Mouse (Mus musculus): ENCODE data around the gene C3. TPM values are rescaled to one million over a fixed set of nuclear protein-coding genes. Genes with fewer than 3 reads are reported as not detected.

Gene C3
- polyA plus RNA-seq, 1 experiment from 2014 or later: 20.2 TPM

DNA sequence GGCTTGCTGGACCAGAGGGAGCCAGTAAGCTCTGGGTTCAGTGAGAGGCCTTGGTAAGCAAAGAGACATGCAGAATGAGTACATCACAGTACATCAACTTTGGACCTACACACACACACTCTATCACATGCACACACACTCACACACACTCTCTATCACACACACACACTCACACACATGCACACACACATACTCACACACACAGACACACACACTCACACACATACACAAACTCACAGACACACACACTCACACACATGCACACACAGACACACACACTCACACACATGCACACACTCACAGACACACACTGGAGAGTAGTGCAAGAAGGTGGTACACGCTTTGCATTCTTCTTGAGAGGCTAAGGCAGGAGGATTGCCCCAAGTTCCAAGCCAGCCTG, 4.3 kb upstream of the C3 start:
- Histone ChIP-seq H3K4me2 (no peak overlapping the region), H3K36me3 (peaks cover 13% of the 10 kb centered on the region), H3K9ac (no peak overlapping the region), H3K4me3 (replicated peaks) (no peak overlapping the region), H3K27me3 (replicated peaks) (no peaks in the 10 kb centered on the region), H3K27ac (0 out of 2 replicates have a peak overlapping the region, but pooled peaks have one; percentile 3), H3K9me3 (no peaks in the 10 kb centered on the region), H3K4me1 (peaks cover 4% of the 10 kb centered on the region; the same call in 1 of the 2 replicates)
- WGBS: 82% methylated on average over 1 of the region's 1 CpGs
- ATAC-seq (ENCODE audit: insufficient read depth, low FRiP score, low read depth): no peak

DNA sequence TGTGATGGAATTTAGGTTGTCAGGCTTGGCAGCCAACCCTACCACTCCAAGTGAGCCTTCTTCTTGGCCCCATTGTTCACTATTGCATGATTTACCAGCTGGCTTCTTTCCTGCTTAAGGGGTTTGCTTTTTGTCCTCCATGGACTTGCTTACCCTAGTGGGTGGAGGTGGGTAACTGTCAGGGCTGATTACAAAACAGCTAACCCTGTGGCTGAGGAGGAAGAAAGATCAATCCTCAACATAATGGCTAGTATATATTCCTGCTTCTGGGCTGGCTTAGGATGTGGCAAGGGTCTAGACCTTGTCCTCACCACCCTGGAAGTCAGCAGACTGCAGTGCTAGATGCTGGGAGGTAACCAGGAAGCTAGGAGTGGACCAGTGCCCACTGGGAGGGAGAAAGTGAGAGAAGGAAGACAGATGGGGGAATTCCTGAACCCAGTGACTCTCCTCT, 3.4 kb upstream of the C3 start:
- no peak overlapping the region for H3K4me3 ChIP-seq (replicated peaks)
- ATAC-seq (ENCODE audit: insufficient read depth, low FRiP score, low read depth): no peak
- no peak overlapping the region for H3K4me2 ChIP-seq
- H3K27me3 ChIP-seq (replicated peaks): no peaks in the 10 kb centered on the region
- H3K27ac ChIP-seq: 0 out of 2 replicates have a peak overlapping the region, but pooled peaks have one; percentile 31
- H3K9me3 ChIP-seq: no peaks in the 10 kb centered on the region
- H3K9ac ChIP-seq: no peak overlapping the region
- H3K36me3 ChIP-seq: peaks cover 13% of the 10 kb centered on the region
- H3K4me1 ChIP-seq: peaks cover 4% of the 10 kb centered on the region; the same call in 1 of the 2 replicates

DNA sequence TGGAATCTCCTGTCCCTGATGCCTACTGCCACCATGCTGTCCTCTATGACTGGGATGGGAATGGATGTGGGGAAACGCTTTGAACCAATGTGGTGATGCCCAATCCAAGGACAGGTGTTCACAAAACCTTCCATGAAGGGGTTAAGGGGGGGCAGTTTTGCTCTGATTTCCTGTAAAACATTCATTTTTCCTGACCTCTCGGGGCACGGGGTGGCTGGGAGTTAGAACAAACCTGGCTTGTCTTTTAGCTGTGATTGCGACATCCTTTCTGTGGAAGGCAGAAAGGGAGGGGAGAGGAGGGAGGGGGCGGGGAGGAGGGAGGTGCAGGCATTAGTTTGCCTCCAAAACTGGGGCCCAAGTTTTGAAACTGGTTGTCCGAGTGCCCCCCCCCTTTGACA, 2.8 kb upstream of the C3 start:
- Histone ChIP-seq H3K27ac (no peak overlapping the region), H3K4me1 (peaks cover 4% of the 10 kb centered on the region; the same call in 1 of the 2 replicates), H3K9me3 (no peaks in the 10 kb centered on the region), H3K9ac (no peak overlapping the region), H3K27me3 (replicated peaks) (no peaks in the 10 kb centered on the region), H3K36me3 (peaks cover 12% of the 10 kb centered on the region), H3K4me2 (no peak overlapping the region), H3K4me3 (replicated peaks) (no peak overlapping the region)
- WGBS: 33% methylated on average over 6 of the region's 6 CpGs
- no peak for ATAC-seq (ENCODE audit: insufficient read depth, low FRiP score, low read depth)

DNA sequence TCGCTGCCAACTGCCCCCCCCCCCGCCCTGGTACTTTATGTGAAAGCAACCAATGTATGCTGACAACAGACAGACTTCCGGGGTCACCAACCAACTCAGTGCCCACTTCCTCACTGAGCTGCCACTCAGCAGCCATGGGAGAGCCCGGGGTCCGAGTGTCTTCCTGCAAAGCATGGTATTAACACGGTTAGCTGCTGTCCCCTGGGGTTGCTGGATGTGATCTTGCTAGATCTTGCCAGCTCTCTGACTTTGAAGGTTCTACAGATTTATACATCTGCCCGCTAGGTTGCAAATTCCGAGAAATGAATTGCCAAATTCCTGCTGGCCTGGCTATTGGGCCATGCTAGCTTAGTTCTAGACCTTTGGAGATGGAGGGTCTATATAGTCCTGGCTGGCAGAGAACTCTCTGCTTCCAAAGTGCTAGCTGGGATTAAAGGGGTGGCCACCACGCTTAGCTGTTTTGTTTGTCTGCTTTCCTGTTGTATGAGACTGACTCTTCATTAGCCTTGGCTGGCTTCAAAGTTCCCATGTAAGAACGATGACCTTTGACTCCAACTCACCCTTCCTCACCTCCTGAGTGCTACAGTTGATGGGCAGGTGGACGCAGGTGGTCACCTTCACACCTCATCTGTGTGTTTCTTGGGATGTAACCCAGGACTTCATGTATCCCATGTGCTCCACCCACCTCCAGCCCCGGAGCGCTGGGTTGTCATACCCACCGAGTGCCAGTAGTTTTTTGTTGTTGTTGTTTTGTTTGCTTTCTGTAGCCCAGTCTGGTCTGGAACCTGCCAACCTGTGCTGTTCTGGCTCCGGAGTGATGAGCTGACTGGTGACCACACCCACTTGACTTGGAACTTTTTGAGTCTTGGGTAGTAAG, 2.2 kb upstream of the C3 start:
- Histone ChIP-seq H3K9me3 (no peaks in the 10 kb centered on the region), H3K4me3 (replicated peaks) (no peak overlapping the region), H3K4me2 (no peak overlapping the region), H3K9ac (no peak overlapping the region), H3K4me1 (peaks cover 4% of the 10 kb centered on the region; the same call in 1 of the 2 replicates), H3K27ac (no peak overlapping the region), H3K36me3 (peaks cover 8% of the 10 kb centered on the region; the same call in 1 of the 2 replicates), H3K27me3 (replicated peaks) (no peaks in the 10 kb centered on the region)
- WGBS: 77% methylated on average over 15 of the region's 15 CpGs
- no peak for ATAC-seq (ENCODE audit: insufficient read depth, low FRiP score, low read depth)

DNA sequence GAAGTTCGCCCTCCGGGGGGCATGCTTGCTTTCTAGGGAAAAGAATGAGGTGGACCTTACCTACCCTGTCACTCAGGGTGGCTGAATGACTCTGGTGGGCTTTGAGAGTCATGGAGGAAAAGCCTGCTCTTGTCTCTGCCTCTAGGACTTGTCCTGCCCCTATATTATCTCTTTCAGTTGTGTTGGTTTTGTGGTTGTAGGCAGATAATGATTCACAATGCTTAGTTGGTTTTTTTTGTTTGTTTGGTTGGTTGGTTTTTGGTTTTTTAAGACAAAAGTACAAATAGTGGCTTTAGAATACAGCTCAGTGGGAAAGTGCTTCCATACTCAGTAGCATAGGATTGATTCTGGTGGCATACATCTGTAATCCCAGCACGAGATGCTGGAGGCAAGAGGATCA, 937 bp upstream of the C3 start:
- Histone ChIP-seq H3K4me2 (no peak overlapping the region), H3K36me3 (no peaks in the 10 kb centered on the region), H3K9ac (no peak overlapping the region), H3K4me3 (replicated peaks) (no peak overlapping the region), H3K4me1 (peaks cover 4% of the 10 kb centered on the region; the same call in 1 of the 2 replicates), H3K9me3 (no peaks in the 10 kb centered on the region), H3K27me3 (replicated peaks) (no peaks in the 10 kb centered on the region), H3K27ac (no peak overlapping the region)
- WGBS: 73% methylated on average over 3 of the region's 3 CpGs
- no peak for ATAC-seq (ENCODE audit: insufficient read depth, low FRiP score, low read depth)

DNA sequence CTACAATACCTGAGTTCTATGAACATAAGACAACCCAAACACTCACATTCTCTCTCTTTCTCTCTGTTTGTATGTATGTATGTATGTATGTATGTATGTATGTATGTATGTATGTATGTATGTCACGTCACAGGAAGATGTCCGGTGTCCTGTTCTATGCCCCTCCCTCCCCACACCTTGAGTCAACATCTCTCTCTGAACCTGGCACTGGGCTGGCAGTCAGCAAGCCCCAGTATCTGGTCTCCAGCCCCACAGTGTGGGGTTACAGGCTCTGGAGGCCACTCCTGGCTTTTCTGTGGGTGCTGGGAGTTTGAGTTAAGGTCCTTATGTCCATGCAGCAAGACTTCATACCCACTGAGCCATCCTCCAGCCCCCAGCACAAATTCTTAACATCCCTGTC, 468 bp downstream of the C3 start:
- peaks cover 4% of the 10 kb centered on the region; the same call in 1 of the 2 replicates for H3K4me1 ChIP-seq
- no peak overlapping the region for H3K9ac ChIP-seq
- no peaks in the 10 kb centered on the region for H3K27me3 ChIP-seq (replicated peaks)
- H3K9me3 ChIP-seq: no peaks in the 10 kb centered on the region
- WGBS: 89% methylated on average over 2 of the region's 2 CpGs
- H3K4me2 ChIP-seq: no peak overlapping the region
- H3K27ac ChIP-seq: no peak overlapping the region
- ATAC-seq (ENCODE audit: insufficient read depth, low FRiP score, low read depth): no peak
- H3K4me3 ChIP-seq (replicated peaks): no peak overlapping the region
- H3K36me3 ChIP-seq: no peaks in the 10 kb centered on the region

DNA sequence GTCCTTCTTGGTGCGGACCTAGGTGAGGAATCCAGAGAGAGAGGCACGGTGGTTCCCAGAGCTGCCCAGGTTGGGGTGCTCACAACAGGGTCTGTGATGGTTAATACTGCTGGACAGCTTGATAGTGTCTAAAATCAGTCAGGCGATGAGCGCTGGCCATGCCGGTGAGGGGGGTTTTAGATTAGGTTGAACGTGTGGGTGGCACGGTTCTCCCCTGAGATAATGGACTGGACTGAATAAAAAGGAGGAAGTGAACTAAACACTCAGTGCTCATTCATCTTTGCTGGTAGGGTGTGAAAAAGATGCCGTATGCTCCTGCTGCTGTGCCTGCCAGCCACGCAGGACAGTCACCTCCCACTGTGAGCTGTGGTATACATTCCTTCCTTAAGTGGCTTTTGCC, 4.6 kb downstream of the C3 start:
- Histone ChIP-seq H3K36me3 (no peaks in the 10 kb centered on the region), H3K4me1 (no peaks in the 10 kb centered on the region), H3K9me3 (no peaks in the 10 kb centered on the region), H3K4me2 (no peak overlapping the region), H3K27me3 (replicated peaks) (no peaks in the 10 kb centered on the region), H3K27ac (no peak overlapping the region), H3K4me3 (replicated peaks) (no peak overlapping the region), H3K9ac (no peak overlapping the region)
- WGBS: 66% methylated on average over 9 of the region's 9 CpGs
- no peak for ATAC-seq (ENCODE audit: insufficient read depth, low FRiP score, low read depth)

DNA sequence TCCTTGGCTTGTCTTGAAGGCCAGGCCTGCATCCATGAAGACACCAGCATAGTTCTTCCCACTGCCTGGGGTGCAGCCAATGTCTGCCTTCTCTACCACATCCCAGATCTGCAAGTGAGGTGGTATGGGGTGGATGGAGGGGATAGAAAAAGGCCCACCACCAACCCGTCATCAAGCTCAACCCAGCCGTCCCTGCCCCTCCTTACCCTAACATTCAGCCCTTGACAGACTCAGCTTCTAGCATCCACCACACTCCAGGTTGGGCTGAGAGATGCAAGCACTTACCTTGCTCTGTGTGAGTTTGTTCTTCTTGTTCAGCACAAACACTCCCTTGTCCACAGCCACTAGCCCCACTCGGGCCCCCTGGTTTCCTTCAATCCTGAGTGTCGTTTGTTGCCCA, 6.0 kb downstream of the C3 start:
- Histone ChIP-seq H3K27me3 (replicated peaks) (no peaks in the 10 kb centered on the region), H3K9me3 (no peaks in the 10 kb centered on the region), H3K36me3 (no peaks in the 10 kb centered on the region), H3K4me2 (no peak overlapping the region), H3K4me1 (no peaks in the 10 kb centered on the region), H3K4me3 (replicated peaks) (no peak overlapping the region), H3K27ac (no peak overlapping the region), H3K9ac (no peak overlapping the region)
- no peak for ATAC-seq (ENCODE audit: insufficient read depth, low FRiP score, low read depth)
- 51% methylated on average over 4 of the region's 4 CpGs for WGBS

DNA sequence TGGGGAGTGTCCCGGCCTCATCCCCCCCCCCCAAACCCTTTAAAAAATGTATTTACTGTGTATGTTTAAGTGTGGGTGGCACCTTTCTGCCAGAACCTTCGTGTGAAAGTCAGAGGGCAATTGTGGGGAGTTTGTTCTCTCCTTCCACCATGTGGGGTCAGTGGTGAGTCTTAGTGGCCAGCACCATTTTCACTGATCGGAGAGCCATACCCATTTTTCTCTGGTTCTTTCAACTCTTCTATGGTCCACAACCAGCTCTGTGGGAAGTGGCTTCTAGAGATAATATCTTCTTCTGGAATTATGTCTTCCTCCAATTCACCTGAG, 8.1 kb downstream of the C3 start:
- Histone ChIP-seq H3K36me3 (no peaks in the 10 kb centered on the region), H3K27ac (no peak overlapping the region), H3K9me3 (no peaks in the 10 kb centered on the region), H3K9ac (no peak overlapping the region), H3K27me3 (replicated peaks) (no peaks in the 10 kb centered on the region), H3K4me3 (replicated peaks) (no peak overlapping the region), H3K4me1 (no peaks in the 10 kb centered on the region), H3K4me2 (no peak overlapping the region)
- ATAC-seq (ENCODE audit: insufficient read depth, low FRiP score, low read depth): no peak
- WGBS: 22% methylated on average over 3 of the region's 3 CpGs

DNA sequence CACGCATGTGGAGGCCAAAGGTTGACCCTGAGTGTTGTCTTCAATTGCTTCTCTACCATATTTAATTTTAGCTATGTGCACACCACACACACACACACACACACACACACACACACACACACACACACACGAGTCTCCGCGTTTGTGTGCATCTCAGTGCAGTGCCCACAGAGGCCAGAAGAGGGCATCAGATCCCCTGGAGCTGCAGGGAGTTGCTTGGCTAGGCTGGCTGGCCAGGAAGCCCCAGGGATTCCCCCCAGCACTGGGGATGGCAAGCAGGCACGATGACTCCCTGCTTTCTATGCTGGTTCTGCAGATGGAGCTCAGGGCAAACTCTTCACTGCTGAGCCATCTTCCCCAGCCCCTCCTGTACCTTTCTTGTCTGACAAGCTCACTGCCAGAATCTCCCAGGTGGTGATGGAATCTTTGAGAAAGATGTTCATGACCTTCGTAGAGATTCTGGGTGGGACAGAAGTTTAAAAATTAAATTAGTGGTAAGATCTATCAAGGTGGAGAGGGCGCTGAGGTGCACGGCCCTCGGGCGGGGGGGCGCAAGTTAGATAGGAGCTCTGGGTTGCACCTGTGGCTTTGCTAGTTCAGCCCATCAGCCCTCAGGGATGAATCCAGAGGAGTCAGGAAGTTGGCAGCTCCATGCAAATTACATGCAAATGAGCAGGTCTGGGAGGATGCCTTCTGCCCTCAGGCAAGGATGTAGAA, 8.6 kb downstream of the C3 start:
- Histone ChIP-seq H3K4me3 (replicated peaks) (no peak overlapping the region), H3K27me3 (replicated peaks) (no peaks in the 10 kb centered on the region), H3K9ac (no peak overlapping the region), H3K36me3 (no peaks in the 10 kb centered on the region), H3K4me2 (no peak overlapping the region), H3K9me3 (no peaks in the 10 kb centered on the region), H3K4me1 (no peaks in the 10 kb centered on the region), H3K27ac (no peak overlapping the region)
- 19% methylated on average over 11 of the region's 11 CpGs for WGBS
- ATAC-seq (ENCODE audit: insufficient read depth, low FRiP score, low read depth): no peak

DNA sequence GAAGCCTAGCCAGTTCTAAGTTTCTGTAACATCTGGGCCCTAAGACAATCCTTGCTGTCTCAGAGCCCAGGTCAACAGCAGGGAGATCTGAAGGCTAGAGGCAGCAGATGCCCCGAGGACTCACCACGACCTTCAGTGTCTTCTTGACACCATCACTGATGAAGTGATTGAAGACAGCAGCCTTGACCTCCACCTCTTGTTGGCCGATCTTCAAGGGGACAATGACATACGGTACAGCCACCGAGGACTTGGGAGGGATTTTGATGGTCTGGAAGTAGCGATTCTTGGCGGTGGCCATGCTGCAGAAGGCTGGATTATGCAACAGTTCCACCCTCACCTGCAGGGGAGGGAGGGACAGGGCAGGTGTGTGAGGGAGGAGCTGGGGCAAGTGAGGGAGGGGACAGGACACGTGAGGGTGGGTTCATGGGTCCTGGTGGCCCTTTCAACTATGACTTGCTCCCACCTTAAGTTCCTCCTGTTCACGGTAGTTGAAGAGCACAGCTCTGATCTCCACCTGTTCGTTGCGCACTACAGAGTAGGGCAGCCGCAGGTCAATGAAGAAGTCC, 9.5 kb downstream of the C3 start:
- Histone ChIP-seq H3K9me3 (no peaks in the 10 kb centered on the region), H3K9ac (no peak overlapping the region), H3K4me1 (no peaks in the 10 kb centered on the region), H3K4me3 (replicated peaks) (no peak overlapping the region), H3K27ac (no peak overlapping the region), H3K36me3 (no peaks in the 10 kb centered on the region), H3K27me3 (replicated peaks) (no peaks in the 10 kb centered on the region), H3K4me2 (no peak overlapping the region)
- 60% methylated on average over 12 of the region's 12 CpGs for WGBS
- no peak for ATAC-seq (ENCODE audit: insufficient read depth, low FRiP score, low read depth)

All from stomach, embryonic 15.5 days (tissue).